Mouse (Mus musculus): ENCODE results near the gene Kmt2d. TPM values are rescaled to one million over a fixed set of nuclear protein-coding genes. Genes with fewer than 3 reads are reported as not detected.

Gene Kmt2d
- polyA plus RNA-seq, 1 experiment: 20.8 TPM

GRCm38 (mm10) chr15:98830736-98831683 is 40.0 kb downstream of the Kmt2d start, which contains the start of gene Prkag1:
Gene Prkag1, minus strand, starts transcription at chr15:98831521.
- under 1% methylated on average over 65 of the region's 66 CpGs for WGBS
- TF ChIP-seq POLR2A (IDR thresholded peaks at IDR 0.05; ENCODE audit: low read depth, low read length) (peak; percentile 45), CTCF (conservative IDR thresholded peaks at IDR 0.05; ENCODE audit: insufficient read depth, insufficient read length, low read depth, low read length) (peak; percentile 30; the same call in 1 of the 2 replicates)
- peak; percentile 97 for DNase-seq

GRCm38 (mm10) chr15:98827611-98828011 is 43.4 kb downstream of the Kmt2d start:
- Histone ChIP-seq H3K4me1 (ENCODE audit: control insufficient read depth, insufficient read depth, low read length) (peaks cover 6% of the 10 kb centered on the region; the same call in 1 of the 2 replicates), H3K27me3 (replicated peaks; ENCODE audit: control insufficient read depth, insufficient read depth, low read length) (no peaks in the 10 kb centered on the region), H3K36me3 (ENCODE audit: control insufficient read depth, insufficient read depth, low read length) (no peaks in the 10 kb centered on the region), H3K4me3 (ENCODE audit: insufficient read depth, low read depth, low read length) (no peak overlapping the region), H3K27ac (ENCODE audit: insufficient read depth, low read depth, low read length) (no peak overlapping the region)
- DNase-seq: no peak
- no peak for TF ChIP-seq CTCF (conservative IDR thresholded peaks at IDR 0.05; ENCODE audit: insufficient read depth, insufficient read length, low read depth, low read length)
- no peak for TF ChIP-seq POLR2A (IDR thresholded peaks at IDR 0.05; ENCODE audit: low read depth, low read length)
- WGBS: 93% methylated on average over 7 of the region's 7 CpGs

More at GRCm38 (mm10) chr15:98830736-98831683, 40.0 kb downstream of the Kmt2d start, which contains the start of gene Prkag1:
- no peaks in the 10 kb centered on the region for H3K27me3 ChIP-seq (replicated peaks; ENCODE audit: control insufficient read depth, insufficient read depth, low read length)
- H3K36me3 ChIP-seq (ENCODE audit: control insufficient read depth, insufficient read depth, low read length): peaks cover 2% of the 10 kb centered on the region; the same call in 1 of the 2 replicates
- peak within 1 kb of the TSS; percentile 100 for H3K4me3 ChIP-seq (ENCODE audit: insufficient read depth, low read depth, low read length)
- peak within 1 kb of the TSS; percentile 95 for H3K27ac ChIP-seq (ENCODE audit: insufficient read depth, low read depth, low read length)
- peaks cover 6% of the 10 kb centered on the region; the same call in 1 of the 2 replicates for H3K4me1 ChIP-seq (ENCODE audit: control insufficient read depth, insufficient read depth, low read length)

- whole genome bisulfite sequencing: 79% methylated on average over 3 of the region's 3 CpGs
- H3K36me3 ChIP-seq (ENCODE audit: control insufficient read depth, insufficient read depth, low read length): no peaks in the 10 kb centered on the region
These were observed 47.6 kb downstream of the Kmt2d start for GRCm38 (mm10) chr15:98823434-98823833.

GRCm38 (mm10) chr15:98822147-98822546 is 48.9 kb downstream of the Kmt2d start:
- Histone ChIP-seq H3K27ac (ENCODE audit: insufficient read depth, low read depth, low read length) (no peak overlapping the region), H3K4me3 (ENCODE audit: insufficient read depth, low read depth, low read length) (no peak overlapping the region), H3K4me1 (ENCODE audit: control insufficient read depth, insufficient read depth, low read length) (no peaks in the 10 kb centered on the region), H3K27me3 (replicated peaks; ENCODE audit: control insufficient read depth, insufficient read depth, low read length) (no peaks in the 10 kb centered on the region), H3K36me3 (ENCODE audit: control insufficient read depth, insufficient read depth, low read length) (no peaks in the 10 kb centered on the region)
- DNase-seq: no peak
- WGBS: 91% methylated on average over 5 of the region's 5 CpGs
- no peak for TF ChIP-seq POLR2A (IDR thresholded peaks at IDR 0.05; ENCODE audit: low read depth, low read length)
- TF ChIP-seq CTCF (conservative IDR thresholded peaks at IDR 0.05; ENCODE audit: insufficient read depth, insufficient read length, low read depth, low read length): no peak

More at GRCm38 (mm10) chr15:98823434-98823833, 47.6 kb downstream of the Kmt2d start:
- Histone ChIP-seq H3K27ac (ENCODE audit: insufficient read depth, low read depth, low read length) (no peak overlapping the region), H3K4me1 (ENCODE audit: control insufficient read depth, insufficient read depth, low read length) (no peaks in the 10 kb centered on the region), H3K4me3 (ENCODE audit: insufficient read depth, low read depth, low read length) (no peak overlapping the region), H3K27me3 (replicated peaks; ENCODE audit: control insufficient read depth, insufficient read depth, low read length) (no peaks in the 10 kb centered on the region)
- DNase-seq: no peak
- 0 out of 2 replicates have a peak, but pooled peaks have one; percentile 13 for TF ChIP-seq CTCF (conservative IDR thresholded peaks at IDR 0.05; ENCODE audit: insufficient read depth, insufficient read length, low read depth, low read length)
- no peak for TF ChIP-seq POLR2A (IDR thresholded peaks at IDR 0.05; ENCODE audit: low read depth, low read length)

- Histone ChIP-seq H3K27me3 (replicated peaks; ENCODE audit: control insufficient read depth, insufficient read depth, low read length) (no peaks in the 10 kb centered on the region), H3K36me3 (ENCODE audit: control insufficient read depth, insufficient read depth, low read length) (no peaks in the 10 kb centered on the region), H3K4me1 (ENCODE audit: control insufficient read depth, insufficient read depth, low read length) (no peaks in the 10 kb centered on the region), H3K4me3 (ENCODE audit: insufficient read depth, low read depth, low read length) (no peak overlapping the region), H3K27ac (ENCODE audit: insufficient read depth, low read depth, low read length) (no peak overlapping the region)
- 60% methylated on average over 10 of the region's 10 CpGs for WGBS
- TF ChIP-seq CTCF (conservative IDR thresholded peaks at IDR 0.05; ENCODE audit: insufficient read depth, insufficient read length, low read depth, low read length): peak; percentile 37
- TF ChIP-seq POLR2A (IDR thresholded peaks at IDR 0.05; ENCODE audit: low read depth, low read length): no peak
- no peak for DNase-seq
These were observed 49.6 kb downstream of the Kmt2d start for GRCm38 (mm10) chr15:98821403-98821802.

- no peak overlapping the region for H3K4me3 ChIP-seq (ENCODE audit: insufficient read depth, low read depth, low read length)
- no peaks in the 10 kb centered on the region for H3K27me3 ChIP-seq (replicated peaks; ENCODE audit: control insufficient read depth, insufficient read depth, low read length)
- no peak overlapping the region for H3K27ac ChIP-seq (ENCODE audit: insufficient read depth, low read depth, low read length)
- TF ChIP-seq POLR2A (IDR thresholded peaks at IDR 0.05; ENCODE audit: low read depth, low read length): no peak
- TF ChIP-seq CTCF (conservative IDR thresholded peaks at IDR 0.05; ENCODE audit: insufficient read depth, insufficient read length, low read depth, low read length): no peak
- no peak for DNase-seq
- H3K4me1 ChIP-seq (ENCODE audit: control insufficient read depth, insufficient read depth, low read length): no peaks in the 10 kb centered on the region
- no peaks in the 10 kb centered on the region for H3K36me3 ChIP-seq (ENCODE audit: control insufficient read depth, insufficient read depth, low read length)
- 88% methylated on average over 4 of the region's 4 CpGs for WGBS
These were observed 50.1 kb downstream of the Kmt2d start for GRCm38 (mm10) chr15:98820937-98821336.

GRCm38 (mm10) chr15:98818171-98818570 is 52.8 kb downstream of the Kmt2d start:
- H3K4me1 ChIP-seq (ENCODE audit: control insufficient read depth, insufficient read depth, low read length): no peaks in the 10 kb centered on the region
- peaks cover 6% of the 10 kb centered on the region for H3K36me3 ChIP-seq (ENCODE audit: control insufficient read depth, insufficient read depth, low read length)
- TF ChIP-seq POLR2A (IDR thresholded peaks at IDR 0.05; ENCODE audit: low read depth, low read length) (no peak), CTCF (conservative IDR thresholded peaks at IDR 0.05; ENCODE audit: insufficient read depth, insufficient read length, low read depth, low read length) (no peak)
- H3K27ac ChIP-seq (ENCODE audit: insufficient read depth, low read depth, low read length): no peak overlapping the region
- WGBS: 95% methylated on average over 7 of the region's 7 CpGs
- no peak for DNase-seq
- no peak overlapping the region for H3K4me3 ChIP-seq (ENCODE audit: insufficient read depth, low read depth, low read length)
- no peaks in the 10 kb centered on the region for H3K27me3 ChIP-seq (replicated peaks; ENCODE audit: control insufficient read depth, insufficient read depth, low read length)

Data from kidney, adult 2 months (tissue).